In the genomic region with DNA sequence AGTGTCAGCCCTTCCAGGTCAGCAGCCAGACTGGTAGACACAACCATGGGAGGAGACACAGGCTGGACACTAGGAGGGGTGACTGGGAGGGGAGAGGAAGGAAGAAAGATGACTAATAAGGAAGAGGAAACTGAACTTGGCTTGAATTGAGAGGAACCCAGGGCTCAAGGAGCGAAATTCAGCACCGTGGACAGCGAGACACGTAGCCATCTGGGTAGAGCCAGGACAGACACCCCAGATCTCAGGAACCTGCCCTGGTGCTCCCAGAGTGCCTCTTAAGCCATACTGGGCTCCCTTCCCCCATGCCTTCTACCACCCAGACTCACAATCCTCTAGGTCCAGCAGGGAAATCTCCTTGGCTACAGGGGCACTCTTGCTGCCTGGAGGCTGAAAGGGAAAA, we compare ENCODE assay signal across 11 mouse cellular contexts. TPM values are rescaled to one million over a fixed set of nuclear protein-coding genes. Genes with fewer than 3 reads are reported as not detected.
DNase-seq lines count a peak whose midpoint lies in the region; ATAC-seq and TF ChIP-seq lines count a peak whose summit lies in the region.
"Had no signal": no experiment of that assay in that cellular context is flagged by ENCODE, and none has a peak within 500 bp of the region (broad histone marks: within the 10 kb centered on the region; RNA-seq: fewer than 3 reads in every experiment).

No protein-coding gene starts in this region.

- no peak for TF ChIP-seq EP300 in heart, adult 2 months (IDR thresholded peaks at IDR 0.05; ENCODE audit: insufficient read depth, low read depth, low read length)

- peak; percentile 81 for DNase-seq in heart, embryonic 10.5 days (ENCODE audit: low spot score)
- no peak for DNase-seq in heart, adult 2 months
- DNase-seq in neural tube, embryonic 10.5 days (ENCODE audit: extremely low spot score, low spot score): peak; percentile 39
- DNase-seq in embryo, embryonic 10.5 days (ENCODE audit: low spot score): peak; percentile 72
- DNase-seq in retina, embryonic 14.5 days (ENCODE audit: low spot score): peak; percentile 67
- DNase-seq in frontal cortex, postnatal 14 days (ENCODE audit: low spot score in 2 of 2): no peak

- no peaks in the 10 kb centered on the region for H3K4me1 ChIP-seq in heart, embryonic 10.5 days
- H3K4me1 ChIP-seq in heart, adult 2 months (ENCODE audit: control insufficient read depth, insufficient read depth, low read length): no peaks in the 10 kb centered on the region
- H3K4me1 ChIP-seq in neural tube, embryonic 15.5 days: no peaks in the 10 kb centered on the region
- H3K4me1 ChIP-seq: embryonic facial prominence, embryonic 12.5 days; hindbrain, embryonic 12.5 days; lung, embryonic 15.5 days had no signal

- H3K27me3 ChIP-seq in heart, embryonic 10.5 days (ENCODE audit: insufficient read depth, poor library complexity, severe bottlenecking): peaks cover 50% of the 10 kb centered on the region
- H3K27me3 ChIP-seq in heart, adult 2 months (ENCODE audit: control insufficient read depth, insufficient read depth, low read length): no peaks in the 10 kb centered on the region
- no peaks in the 10 kb centered on the region for H3K27me3 ChIP-seq in neural tube, embryonic 15.5 days (replicated peaks)

- no peak overlapping the region for H3K4me2 ChIP-seq in neural tube, embryonic 15.5 days
- H3K4me2 ChIP-seq: embryonic facial prominence, embryonic 12.5 days; hindbrain, embryonic 12.5 days; lung, embryonic 15.5 days had no signal

- H3K27ac ChIP-seq in heart, embryonic 10.5 days: no peak overlapping the region
- no peak overlapping the region for H3K27ac ChIP-seq in heart, adult 2 months
- H3K27ac ChIP-seq in neural tube, embryonic 15.5 days (replicated peaks): no peak overlapping the region
- H3K27ac ChIP-seq: embryonic facial prominence, embryonic 12.5 days; hindbrain, embryonic 12.5 days; lung, embryonic 15.5 days had no signal

- no peak for TF ChIP-seq CTCF in heart, adult 2 months (IDR thresholded peaks at IDR 0.05)

- H3K9me3 ChIP-seq in heart, embryonic 10.5 days: no peaks in the 10 kb centered on the region
- H3K9me3 ChIP-seq in neural tube, embryonic 15.5 days (replicated peaks): no peaks in the 10 kb centered on the region
- H3K9me3 ChIP-seq: embryonic facial prominence, embryonic 12.5 days; hindbrain, embryonic 12.5 days; lung, embryonic 15.5 days had no signal

- ATAC-seq in neural tube, embryonic 15.5 days (ENCODE audit: low FRiP score): no peak
- ATAC-seq in activated CD4-positive, CD25-positive, alpha-beta regulatory T cell, adult 4 months: no peak

- WGBS in heart, embryonic 10.5 days: under 1% methylated on average over 4 of the region's 4 CpGs
- 2% methylated on average over 4 of the region's 4 CpGs for WGBS in heart, adult 2 months
- 16% methylated on average over 4 of the region's 4 CpGs for WGBS in neural tube, embryonic 15.5 days

- no peak overlapping the region for H3K9ac ChIP-seq in heart, adult 2 months (ENCODE audit: low read depth, low read length)
- H3K9ac ChIP-seq in neural tube, embryonic 15.5 days (replicated peaks): no peak overlapping the region
- H3K9ac ChIP-seq: embryonic facial prominence, embryonic 12.5 days; hindbrain, embryonic 12.5 days; lung, embryonic 15.5 days had no signal

- TF ChIP-seq POLR2A in heart, adult 2 months (IDR thresholded peaks at IDR 0.05; ENCODE audit: insufficient read depth, low read depth, low read length): no peak

- H3K36me3 ChIP-seq in heart, embryonic 10.5 days: 0 out of 2 replicates have a peak, but pooled peaks cover 2% of the 10 kb centered on the region
- no peaks in the 10 kb centered on the region for H3K36me3 ChIP-seq in heart, adult 2 months (ENCODE audit: control insufficient read depth, insufficient read depth, low read length)
- peaks cover 81% of the 10 kb centered on the region for H3K36me3 ChIP-seq in neural tube, embryonic 15.5 days
- H3K36me3 ChIP-seq: embryonic facial prominence, embryonic 12.5 days; lung, embryonic 15.5 days had no signal

- intact Hi-C loops in heart, adult 2 months (cut with DNase I): no loop called here

- no peak overlapping the region for H3K4me3 ChIP-seq in heart, embryonic 10.5 days
- H3K4me3 ChIP-seq in heart, adult 2 months: no peak overlapping the region
- H3K4me3 ChIP-seq in neural tube, embryonic 15.5 days (replicated peaks): no peak overlapping the region
- H3K4me3 ChIP-seq: embryonic facial prominence, embryonic 12.5 days; hindbrain, embryonic 12.5 days; lung, embryonic 15.5 days had no signal

- no peaks in the 10 kb centered on the region for H3K79me2 ChIP-seq in heart, adult 2 months (replicated peaks; ENCODE audit: control insufficient read depth, insufficient read depth, low read length)

RNA-seq across cellular contexts. Expression of gene Cpeb1, which starts 8.9 kb away (rescaled TPM):
- polyA plus RNA-seq in heart, embryonic 10.5 days (2016; fragmentation: Nextera tagmentation; extraction: Ambion mirVana): 1.8 and 3.1 TPM in 2 replicates
- total RNA-seq in heart, adult 2 months (2021): 10 to 100 TPM; 13.0 to 13.6 TPM
- polyA plus RNA-seq in heart, adult 2 months (2012; rRNA removed): 26.1 and 34.7 TPM in 2 replicates
- polyA plus RNA-seq in neural tube, embryonic 15.5 days (2015; fragmentation: Nextera tagmentation; extraction: Ambion mirVana): 7.3 and 9.6 TPM in 2 replicates
- polyA plus RNA-seq in activated CD4-positive, CD25-positive, alpha-beta regulatory T cell, adult 4 months (2017; shearing (Covaris generic)): not detected

RNA-seq across cellular contexts. Expression of gene Ap3b2, which starts 29.6 kb away (rescaled TPM):
- polyA plus RNA-seq in heart, embryonic 10.5 days (2016; fragmentation: Nextera tagmentation; extraction: Ambion mirVana): 12.9 and 16.8 TPM in 2 replicates
- total RNA-seq in heart, adult 2 months (2021): under 1 TPM in 1 of 2 experiments, not detected in 1; 0.34 TPM
- 0.12 and 0.41 TPM in 2 replicates for polyA plus RNA-seq in heart, adult 2 months (2012; rRNA removed)
- 118 and 147 TPM in 2 replicates for polyA plus RNA-seq in neural tube, embryonic 15.5 days (2015; fragmentation: Nextera tagmentation; extraction: Ambion mirVana)
- not detected for polyA plus RNA-seq in activated CD4-positive, CD25-positive, alpha-beta regulatory T cell, adult 4 months (2017; shearing (Covaris generic))

RNA-seq across cellular contexts. Expression of gene BC048679, which starts 34.0 kb away (rescaled TPM):
- polyA plus RNA-seq in heart, embryonic 10.5 days (2016; fragmentation: Nextera tagmentation; extraction: Ambion mirVana): not detected in 2 replicates
- total RNA-seq in heart, adult 2 months (2021): not detected
- polyA plus RNA-seq in heart, adult 2 months (2012; rRNA removed): not detected in 2 replicates
- polyA plus RNA-seq in neural tube, embryonic 15.5 days (2015; fragmentation: Nextera tagmentation; extraction: Ambion mirVana): not detected in 2 replicates
- not detected for polyA plus RNA-seq in activated CD4-positive, CD25-positive, alpha-beta regulatory T cell, adult 4 months (2017; shearing (Covaris generic))
- polyA plus RNA-seq: embryonic facial prominence, embryonic 12.5 days; hindbrain, embryonic 12.5 days; lung, embryonic 15.5 days had no signal

Comparison
In these comparisons a context has a peak if more than half of its experiments do, and no peak if none do; other contexts are left out.
1. DNase-seq: peak in heart, embryonic 10.5 days (single experiment), neural tube, embryonic 10.5 days (single experiment), embryo, embryonic 10.5 days (single experiment) and retina, embryonic 14.5 days (single experiment); none in heart, adult 2 months (0 of 2) and frontal cortex, postnatal 14 days (0 of 2).